Comparison of ENCODE assay signal across 8 mouse cellular contexts in genomic region chr1:54556586-54557221, GRCm38 (mm10). TPM values are rescaled to one million over a fixed set of nuclear protein-coding genes. Genes with fewer than 3 reads are reported as not detected.
DNase-seq lines count a peak whose midpoint lies in the region; ATAC-seq and TF ChIP-seq lines count a peak whose summit lies in the region.

No protein-coding gene starts in this region.

- peak overlapping the region; percentile 37 for H3K27ac ChIP-seq in kidney, adult 2 months (ENCODE audit: insufficient read depth, low read depth, low read length)
- H3K27ac ChIP-seq in bone marrow, adult 2 months (ENCODE audit: control insufficient read depth, insufficient read depth, low read depth, low read length, poor library complexity) = peak overlapping the region; percentile 32; the same call in 1 of the 2 replicates
- peak overlapping the region; percentile 81 for H3K27ac ChIP-seq in hindbrain, embryonic 12.5 days
- no peak overlapping the region for H3K27ac ChIP-seq in liver, embryonic 13.5 days
- peak overlapping the region; percentile 87 for H3K27ac ChIP-seq in stomach, embryonic 15.5 days

- H3K27me3 ChIP-seq in kidney, adult 2 months (replicated peaks; ENCODE audit: control insufficient read depth, insufficient read depth, low read length) = no peaks in the 10 kb centered on the region
- H3K27me3 ChIP-seq in hindbrain, embryonic 12.5 days = no peaks in the 10 kb centered on the region
- peaks cover 12% of the 10 kb centered on the region for H3K27me3 ChIP-seq in liver, embryonic 13.5 days
- no peaks in the 10 kb centered on the region for H3K27me3 ChIP-seq in stomach, embryonic 15.5 days (replicated peaks)

- no peaks in the 10 kb centered on the region for H3K9me3 ChIP-seq in hindbrain, embryonic 12.5 days (replicated peaks)
- no peaks in the 10 kb centered on the region for H3K9me3 ChIP-seq in liver, embryonic 13.5 days (replicated peaks)
- H3K9me3 ChIP-seq in stomach, embryonic 15.5 days = no peaks in the 10 kb centered on the region

- ATAC-seq in hindbrain, embryonic 12.5 days (ENCODE audit: low FRiP score) = no peak
- no peak for ATAC-seq in liver, embryonic 13.5 days (ENCODE audit: low read depth)
- ATAC-seq in stomach, embryonic 15.5 days (ENCODE audit: insufficient read depth, low FRiP score, low read depth) = 0 out of 2 replicates have a peak, but pooled peaks have one; percentile 1

- no peaks in the 10 kb centered on the region for H3K36me3 ChIP-seq in kidney, adult 2 months (ENCODE audit: control insufficient read depth, insufficient read depth, low read length)
- no peaks in the 10 kb centered on the region for H3K36me3 ChIP-seq in hindbrain, embryonic 12.5 days
- no peaks in the 10 kb centered on the region for H3K36me3 ChIP-seq in liver, embryonic 13.5 days
- no peaks in the 10 kb centered on the region for H3K36me3 ChIP-seq in stomach, embryonic 15.5 days

- no peak for TF ChIP-seq POLR2A in kidney, adult 2 months (IDR thresholded peaks at IDR 0.05; ENCODE audit: low read depth, low read length)
- TF ChIP-seq POLR2A in bone marrow, adult 2 months (IDR thresholded peaks at IDR 0.05; ENCODE audit: borderline replicate concordance, control insufficient read depth, low read depth, low read length) = no peak

- peak overlapping the region; percentile 81 for H3K4me2 ChIP-seq in hindbrain, embryonic 12.5 days (replicated peaks)
- H3K4me2 ChIP-seq in liver, embryonic 13.5 days = peak overlapping the region; percentile 74
- peak overlapping the region; percentile 95 for H3K4me2 ChIP-seq in stomach, embryonic 15.5 days

- H3K9ac ChIP-seq in hindbrain, embryonic 12.5 days = peak overlapping the region; percentile 81
- peak overlapping the region; percentile 43 for H3K9ac ChIP-seq in liver, embryonic 13.5 days
- peak overlapping the region; percentile 60 for H3K9ac ChIP-seq in stomach, embryonic 15.5 days

- DNase-seq in kidney, adult 2 months = peak; percentile 59
- no peak for DNase-seq in kidney, adult 18-20 months
- no peak for DNase-seq in liver, embryonic 13.5 days
- DNase-seq in adrenal gland, adult (ENCODE audit: inconsistent age in 2 of 2, low spot score in 1 of 2) = no peak
- DNase-seq in layer of hippocampus, postnatal 25 days (ENCODE audit: extremely low spot score in 1 of 2, low spot score in 1 of 2) = no peak

- TF ChIP-seq CTCF in kidney, adult 2 months (conservative IDR thresholded peaks at IDR 0.05; ENCODE audit: insufficient read depth, insufficient read length, low read depth, low read length) = no peak
- TF ChIP-seq CTCF in bone marrow, adult 2 months (IDR thresholded peaks at IDR 0.05; ENCODE audit: control insufficient read depth, insufficient read depth, low read length) = no peak

- H3K4me1 ChIP-seq in kidney, adult 2 months (ENCODE audit: control insufficient read depth, insufficient read depth, low read length) = no peaks in the 10 kb centered on the region; the same call in 1 of the 2 replicates
- H3K4me1 ChIP-seq in bone marrow, adult 2 months (ENCODE audit: control insufficient read depth, insufficient read depth, low read length) = no peaks in the 10 kb centered on the region; the same call in 1 of the 2 replicates
- 0 out of 2 replicates have a peak, but pooled peaks cover 2% of the 10 kb centered on the region for H3K4me1 ChIP-seq in hindbrain, embryonic 12.5 days
- no peaks in the 10 kb centered on the region for H3K4me1 ChIP-seq in liver, embryonic 13.5 days (replicated peaks)
- no peaks in the 10 kb centered on the region for H3K4me1 ChIP-seq in stomach, embryonic 15.5 days

- WGBS in kidney, adult 2 months = 4% methylated on average over 18 of the region's 18 CpGs
- WGBS in bone marrow, adult 2 months = 14% methylated on average over 18 of the region's 18 CpGs
- WGBS in hindbrain, embryonic 12.5 days = 4% methylated on average over 18 of the region's 18 CpGs
- 9% methylated on average over 18 of the region's 18 CpGs for WGBS in liver, embryonic 13.5 days (ENCODE audit: insufficient replicate concordance)
- WGBS in stomach, embryonic 15.5 days = 6% methylated on average over 18 of the region's 18 CpGs

- H3K4me3 ChIP-seq in kidney, adult 2 months (ENCODE audit: insufficient read depth, low read depth, low read length) = peak overlapping the region; percentile 63
- peak overlapping the region; percentile 88 for H3K4me3 ChIP-seq in bone marrow, adult 2 months (replicated peaks; ENCODE audit: control insufficient read depth, low read depth, low read length)
- H3K4me3 ChIP-seq in hindbrain, embryonic 12.5 days = peak overlapping the region; percentile 72
- H3K4me3 ChIP-seq in liver, embryonic 13.5 days (replicated peaks) = peak overlapping the region; percentile 62
- H3K4me3 ChIP-seq in stomach, embryonic 15.5 days (replicated peaks) = peak overlapping the region; percentile 76

RNA-seq across cellular contexts. Expression of gene Pgap1, which starts 0.8 kb away (rescaled TPM):
- 2.3 and 2.8 TPM in 2 replicates for polyA plus RNA-seq in kidney, adult 2 months (2012; rRNA removed)
- 1.1 and 2.4 TPM in 2 replicates for polyA plus RNA-seq in bone marrow, adult 2 months (2011; ENCODE audit: insufficient read depth, insufficient read length, low replicate concordance, missing spikeins)
- polyA plus RNA-seq in hindbrain, embryonic 12.5 days (2016; fragmentation: Nextera tagmentation; extraction: Ambion mirVana) = 17.9 and 18.3 TPM in 2 replicates
- polyA plus RNA-seq in liver, embryonic 13.5 days (2015; fragmentation: Nextera tagmentation; extraction: Ambion mirVana) = 1.1 and 1.4 TPM in 2 replicates
- polyA plus RNA-seq in stomach, embryonic 15.5 days (2015; fragmentation: Nextera tagmentation; extraction: Ambion mirVana) = 10.8 and 11.7 TPM in 2 replicates
- 10 to 100 TPM; 20.1 to 22.6 TPM for total RNA-seq in layer of hippocampus, postnatal 25 days (2021)
